Mouse (Mus musculus) brain, embryonic 18.5 days (tissue): ENCODE data around the gene Oprm1.

ENCODE experiments used
- DNase-seq: peaks from one replicate; pipeline ENCODE4 v3.0.0-alpha.2; 2012; ENCODE audit warnings: low read depth, low spot score

The Oprm1 gene

DNA sequence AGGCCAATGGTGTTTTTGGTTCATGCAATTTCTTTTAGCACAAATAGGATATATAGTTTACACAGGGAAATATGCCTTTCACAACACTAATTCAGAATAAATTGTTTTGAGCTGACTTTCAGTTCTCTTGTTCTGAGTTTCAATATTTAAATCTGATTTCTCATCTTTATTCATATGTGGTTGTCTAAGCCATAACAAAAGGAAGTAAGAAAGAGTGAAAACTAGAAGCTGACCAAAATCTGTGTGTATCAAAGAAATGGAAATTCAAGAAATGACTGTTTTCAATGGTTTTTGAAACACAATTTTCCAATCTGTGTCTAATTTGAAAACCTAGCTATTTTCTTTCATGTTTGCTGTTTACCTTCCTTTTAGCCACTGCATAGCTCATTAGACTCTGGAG, 282.7 kb downstream of the Oprm1 start:
- DNase-seq = no peak

DNA sequence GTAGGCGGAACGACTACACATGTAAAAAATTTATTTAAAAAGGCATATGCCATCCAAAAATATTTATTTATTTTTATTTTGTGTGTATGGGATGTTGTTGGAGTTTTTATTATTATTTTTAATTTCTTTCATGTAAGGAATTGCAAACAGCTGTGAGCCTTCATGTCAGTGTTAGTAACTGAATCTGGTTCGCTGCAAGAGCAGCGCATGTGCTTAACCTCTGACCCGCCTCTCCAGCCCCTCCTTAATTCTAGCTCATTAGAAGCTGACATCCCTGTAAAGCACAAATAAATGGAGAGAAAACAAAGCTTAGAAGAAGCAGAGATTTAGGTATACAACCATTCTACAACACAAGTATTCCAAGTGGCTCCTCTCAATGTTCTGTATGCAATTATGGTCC, 285.6 kb downstream of the Oprm1 start:
- DNase-seq = no peak

DNA sequence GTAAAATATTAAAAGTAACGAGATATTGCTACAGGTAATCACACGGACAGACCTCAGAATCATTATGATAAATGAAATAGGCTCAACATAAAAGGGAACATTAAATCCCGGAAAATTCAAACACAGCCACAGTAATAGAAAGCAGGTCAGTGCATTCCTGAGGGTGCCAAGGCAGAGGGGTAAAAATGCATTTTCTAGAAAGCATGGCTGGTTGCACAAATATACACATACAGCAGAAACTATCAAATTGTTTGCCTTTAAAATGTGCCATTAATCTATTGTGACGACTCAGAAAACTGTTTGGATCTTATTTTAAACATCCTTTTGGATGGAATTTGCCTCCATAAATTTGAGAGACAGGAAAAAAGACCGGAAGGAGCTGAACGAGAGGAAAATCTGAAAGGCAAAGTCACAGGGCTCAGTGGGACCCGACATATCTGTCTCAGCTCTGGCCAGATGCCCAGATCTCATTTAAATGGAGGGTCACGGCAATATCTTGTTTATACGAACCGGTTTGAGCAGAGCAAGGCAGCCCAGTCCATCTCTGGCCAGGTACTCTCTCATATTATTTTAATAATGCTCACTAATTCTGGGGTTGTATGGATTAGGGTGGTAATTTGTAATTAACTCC, 289.1 kb downstream of the Oprm1 start:
- no peak for DNase-seq

DNA sequence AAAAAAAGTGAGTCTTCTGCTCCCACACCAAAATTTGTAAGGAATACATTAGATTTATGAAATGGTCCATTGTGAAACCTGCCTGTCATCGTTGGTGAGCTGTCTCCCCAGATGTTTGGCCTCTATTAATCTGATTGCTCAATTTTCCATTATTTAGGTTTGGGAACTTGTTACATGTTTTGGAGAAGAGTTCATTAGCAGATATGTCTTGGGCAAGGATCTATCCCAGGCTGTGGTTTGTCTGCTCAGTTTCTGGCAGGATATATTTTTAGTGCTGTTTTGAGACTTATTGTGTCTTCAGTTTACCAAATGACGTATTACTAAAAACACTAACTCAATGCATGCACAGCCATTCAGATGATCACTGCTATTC, 289.6 kb downstream of the Oprm1 start:
- DNase-seq = no peak

DNA sequence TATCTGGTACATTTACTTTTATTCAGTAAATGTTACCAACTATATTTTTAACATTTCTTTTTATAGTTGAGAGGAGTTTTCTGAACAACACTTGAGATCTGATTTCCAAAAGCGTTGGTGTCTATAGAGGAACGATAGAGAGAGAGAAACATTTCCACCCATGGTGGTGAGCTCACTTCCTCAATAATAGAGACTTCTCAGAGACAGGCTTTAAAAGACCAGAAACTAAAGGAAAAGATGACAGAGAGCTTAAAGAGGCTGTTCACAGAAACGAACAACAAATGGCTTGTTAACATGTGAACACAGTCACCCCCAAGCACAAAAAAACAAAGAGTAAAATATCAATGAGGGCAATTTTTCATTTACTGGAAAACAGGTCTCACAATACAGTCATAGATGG, 291.6 kb downstream of the Oprm1 start:
- no peak for DNase-seq

DNA sequence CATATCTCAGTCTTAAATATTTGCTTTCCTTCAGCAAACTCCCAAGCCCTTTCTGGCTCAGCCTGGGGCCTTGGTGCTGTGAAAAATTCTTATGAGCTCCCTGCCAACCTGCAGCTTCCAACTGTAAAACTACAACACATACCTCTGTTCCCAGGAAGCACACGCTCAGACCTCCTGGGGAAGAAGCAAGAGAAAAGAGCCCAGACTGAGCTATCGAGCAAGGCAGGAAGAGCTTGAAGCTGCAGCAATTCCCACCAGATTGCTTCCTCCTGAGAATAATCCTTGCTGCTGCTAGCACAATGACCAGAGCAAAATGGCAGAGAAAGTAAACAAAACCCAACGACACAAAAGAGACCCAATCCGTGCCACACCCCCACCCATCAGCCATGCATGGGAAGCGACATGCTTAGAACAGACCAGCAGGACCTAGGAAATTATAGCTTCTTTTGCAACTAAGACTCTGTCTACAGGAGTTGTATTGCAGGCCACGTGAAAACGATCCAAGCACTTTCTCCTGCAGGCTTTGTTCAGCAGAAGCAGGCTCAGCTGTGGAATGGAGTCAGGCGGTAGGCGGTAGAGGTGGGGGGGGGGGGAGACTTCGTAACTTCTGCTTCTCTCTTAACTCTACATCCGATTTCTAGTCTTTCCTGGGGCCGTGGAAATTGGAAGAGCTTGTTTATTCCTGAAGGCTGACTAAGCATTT, 294.2 kb downstream of the Oprm1 start, which contains the start of gene Ipcef1:
TSS of gene Ipcef1 (minus strand) at position 164 of the 703 bp plus-strand sequence.
- DNase-seq = no peak

DNA sequence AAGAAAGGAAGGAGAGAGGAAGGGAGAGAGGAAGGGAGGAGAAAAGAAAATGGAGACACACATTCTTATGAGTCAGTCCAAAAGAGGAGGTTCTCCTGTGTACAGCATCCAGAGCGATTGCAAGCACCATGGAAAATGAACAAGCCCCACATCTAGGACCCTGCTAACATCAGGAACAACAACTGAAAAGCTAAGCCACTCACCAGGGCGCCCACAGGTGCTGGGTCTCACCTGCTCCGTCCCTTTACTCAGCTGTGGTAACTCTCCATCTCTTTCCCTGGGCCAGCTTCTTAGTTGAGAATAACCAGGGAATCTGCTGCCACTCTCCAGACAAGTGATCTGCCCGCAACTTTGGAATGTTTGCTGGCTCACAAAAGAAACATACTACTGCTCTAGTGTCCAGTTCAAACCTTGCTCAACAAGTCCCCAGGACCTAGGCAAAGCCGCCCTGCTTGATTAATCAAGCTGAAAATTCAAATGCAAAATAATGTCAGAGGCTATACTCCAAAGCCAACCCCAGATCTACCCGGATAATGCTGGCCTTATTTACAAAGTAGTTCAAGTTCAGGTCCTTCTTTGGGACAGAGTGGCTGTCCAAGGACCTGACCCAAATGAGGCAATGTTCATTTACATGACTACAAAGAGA, 296.4 kb downstream of the Oprm1 start:
- no peak for DNase-seq

DNA sequence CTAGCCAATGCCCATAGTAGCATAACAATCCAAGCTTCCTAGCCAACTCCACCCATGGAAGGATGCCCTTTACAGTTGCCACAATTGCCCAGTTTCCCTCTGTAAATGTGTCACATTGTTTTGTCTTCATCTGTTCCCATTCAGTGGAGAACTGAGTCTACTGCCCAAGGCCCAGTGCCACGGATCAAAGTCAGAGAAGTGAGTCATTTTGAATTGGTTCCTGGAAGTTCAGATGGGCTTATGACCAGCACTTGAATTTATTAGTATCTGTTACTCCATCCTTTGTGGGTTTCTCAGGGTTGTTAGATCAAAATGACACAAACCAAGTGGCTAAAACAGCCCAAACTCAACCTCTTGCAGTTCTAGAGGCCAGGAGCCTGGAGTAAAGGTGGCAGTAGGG, 299.2 kb downstream of the Oprm1 start:
- no peak for DNase-seq

DNA sequence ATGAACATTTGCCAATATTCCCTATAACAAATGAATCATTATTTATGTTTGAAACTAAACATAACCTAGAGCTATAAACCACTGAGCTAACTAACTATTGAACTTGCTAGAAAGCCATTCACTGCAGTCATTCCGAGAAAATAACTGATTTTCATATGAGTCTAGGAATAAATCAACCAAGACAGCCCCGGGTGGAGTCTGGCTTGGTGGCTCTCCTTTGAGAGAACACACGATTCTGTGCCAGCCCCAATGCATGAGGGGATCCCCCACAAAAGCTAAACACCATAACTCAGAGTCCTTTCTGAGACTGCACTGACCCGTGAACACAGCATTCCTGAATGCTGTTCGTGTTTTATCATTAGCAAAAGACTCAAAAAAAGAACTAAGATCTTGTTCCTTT, 302.0 kb downstream of the Oprm1 start:
- DNase-seq = no peak

DNA sequence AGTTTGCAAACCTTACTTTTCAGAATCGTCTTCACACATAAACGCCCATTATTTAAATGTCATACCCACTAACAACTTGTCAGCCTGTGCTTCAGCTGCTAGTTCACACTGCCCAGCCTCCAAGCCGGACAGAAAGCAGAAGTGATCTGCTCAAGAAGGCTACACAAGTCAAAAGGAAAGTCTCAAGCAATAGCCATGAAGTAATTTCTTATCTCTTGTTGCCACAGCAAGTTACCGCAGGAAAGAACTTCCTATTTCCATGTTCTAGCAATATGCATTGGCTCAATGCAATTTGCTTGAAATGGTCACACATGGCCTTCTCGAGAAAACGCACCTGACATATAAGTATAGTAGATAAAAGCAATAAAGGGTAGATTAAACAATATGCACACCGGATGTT, 304.7 kb downstream of the Oprm1 start:
- no peak for DNase-seq

DNA sequence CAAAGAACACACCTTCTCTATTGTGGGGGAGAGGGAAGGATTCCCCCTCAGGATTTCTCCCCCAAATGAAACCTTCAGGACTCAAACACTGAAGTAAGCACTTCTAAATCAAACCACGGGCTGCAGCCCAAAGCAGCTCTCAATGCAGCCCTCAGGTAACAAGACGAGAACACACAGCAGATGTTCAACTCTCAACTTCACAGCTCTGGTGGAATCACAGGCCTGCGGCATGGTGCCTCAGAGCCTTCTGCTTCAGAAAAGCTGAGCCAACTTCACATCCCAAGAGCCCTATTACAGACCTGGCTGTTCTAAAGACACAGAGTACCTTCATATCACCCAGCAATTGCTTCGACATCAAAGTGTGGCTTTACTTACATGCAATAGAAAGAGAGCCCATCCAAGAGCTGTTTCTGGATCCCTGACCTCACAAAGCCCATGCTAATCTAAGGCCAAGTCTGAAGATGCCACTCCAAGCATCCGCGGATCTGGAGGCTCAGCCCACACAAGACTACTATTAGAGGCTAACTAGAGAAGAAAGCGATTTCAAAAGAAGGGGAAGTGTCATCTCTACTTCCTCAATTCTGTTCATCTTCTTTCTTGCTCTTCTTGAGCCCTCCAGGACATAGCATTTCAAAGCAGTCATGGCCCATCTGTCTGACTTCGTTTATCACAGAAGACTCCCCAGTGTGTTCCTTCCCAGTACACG, 305.6 kb downstream of the Oprm1 start:
- DNase-seq = no peak

DNA sequence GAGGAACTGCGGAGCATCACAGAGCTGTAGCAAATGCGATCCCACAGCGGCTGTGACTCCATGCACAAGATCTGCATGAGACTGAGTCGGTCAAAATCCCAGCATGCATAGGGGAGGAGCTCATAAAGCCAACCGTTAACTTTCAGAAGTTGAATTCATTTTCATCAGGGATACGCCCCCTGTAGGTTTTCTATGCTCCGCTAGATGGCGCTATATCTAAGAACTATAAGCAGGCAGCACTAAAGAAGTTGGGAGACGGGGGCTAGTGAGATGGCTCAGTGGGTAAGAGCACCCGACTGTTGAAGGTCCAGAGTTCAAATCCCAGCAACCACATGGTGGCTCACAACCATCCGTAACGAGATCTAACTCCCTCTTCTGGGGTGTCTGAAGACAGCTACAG, 310.3 kb downstream of the Oprm1 start:
- DNase-seq = no peak

DNA sequence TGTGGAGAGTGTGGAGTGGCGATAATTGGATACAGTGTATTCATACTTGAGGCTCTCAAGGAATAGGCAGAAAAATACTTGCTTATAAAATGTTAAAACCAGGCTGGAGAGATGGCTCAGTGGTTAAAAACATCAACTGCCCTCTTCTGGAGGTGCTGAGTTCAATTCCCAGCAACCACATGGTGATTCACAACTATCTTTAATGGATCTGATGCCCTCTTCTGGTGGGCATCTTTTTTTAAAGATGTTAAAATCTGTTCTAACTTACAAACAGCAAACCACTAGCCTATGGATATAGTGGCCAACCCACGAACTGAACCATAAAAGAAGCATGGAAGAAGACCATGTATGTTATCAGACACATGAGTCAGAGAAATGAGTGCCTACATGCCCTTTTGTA, 310.8 kb downstream of the Oprm1 start:
- no peak for DNase-seq

DNA sequence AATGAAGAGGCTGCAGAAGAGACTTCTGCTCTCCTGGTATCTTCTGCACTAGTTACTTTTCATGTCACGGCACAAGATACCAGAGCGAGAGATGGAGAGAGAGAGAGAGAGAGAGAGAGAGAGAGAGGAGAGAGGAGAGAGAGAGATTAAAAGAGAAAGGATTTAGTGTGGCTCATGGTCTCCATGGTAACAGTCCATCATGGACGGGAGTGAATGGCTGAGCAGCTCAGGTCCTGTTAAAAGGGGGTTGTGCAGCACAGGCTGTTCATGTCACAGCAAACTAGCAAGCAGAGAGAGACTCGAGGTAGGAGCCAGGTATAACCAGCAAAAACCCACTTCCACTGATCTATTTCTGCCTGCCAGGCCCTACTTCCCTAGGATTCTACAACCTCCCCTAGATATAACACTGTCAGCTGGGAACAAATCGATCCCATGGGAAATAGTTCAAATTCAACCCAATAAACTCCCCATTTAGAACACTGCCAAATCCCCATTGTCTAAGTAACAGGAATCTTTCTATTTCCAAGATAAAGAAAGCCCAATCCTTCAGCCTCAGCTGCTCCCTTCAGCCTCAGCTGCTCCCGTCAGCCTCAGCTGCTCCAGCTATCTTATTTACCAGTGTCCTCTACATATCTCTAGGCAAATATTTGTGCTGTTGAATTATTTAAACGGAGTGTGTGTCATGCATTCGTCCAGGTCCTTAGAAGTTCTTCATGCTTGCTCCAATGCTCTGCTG, 312.0 kb downstream of the Oprm1 start:
- no peak for DNase-seq

DNA sequence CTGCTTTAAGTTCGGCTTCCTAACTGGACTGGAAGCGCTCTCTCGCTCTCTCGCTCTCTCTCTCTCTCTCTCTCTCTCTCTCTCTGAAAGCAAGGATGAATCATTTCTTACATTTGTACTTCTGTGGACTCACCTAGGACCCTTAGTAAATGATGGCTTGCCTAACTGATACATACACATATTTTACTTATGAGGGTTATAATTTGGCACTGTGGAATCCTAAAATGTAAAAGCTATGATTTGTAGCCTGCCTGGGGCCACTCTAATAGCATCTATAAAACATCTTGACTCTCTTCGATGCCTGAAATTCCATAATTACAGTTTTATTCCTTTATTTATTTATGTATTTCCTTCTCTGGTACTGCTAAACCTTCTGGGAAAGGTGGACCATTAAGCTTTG, 312.6 kb downstream of the Oprm1 start:
- DNase-seq = no peak

DNA sequence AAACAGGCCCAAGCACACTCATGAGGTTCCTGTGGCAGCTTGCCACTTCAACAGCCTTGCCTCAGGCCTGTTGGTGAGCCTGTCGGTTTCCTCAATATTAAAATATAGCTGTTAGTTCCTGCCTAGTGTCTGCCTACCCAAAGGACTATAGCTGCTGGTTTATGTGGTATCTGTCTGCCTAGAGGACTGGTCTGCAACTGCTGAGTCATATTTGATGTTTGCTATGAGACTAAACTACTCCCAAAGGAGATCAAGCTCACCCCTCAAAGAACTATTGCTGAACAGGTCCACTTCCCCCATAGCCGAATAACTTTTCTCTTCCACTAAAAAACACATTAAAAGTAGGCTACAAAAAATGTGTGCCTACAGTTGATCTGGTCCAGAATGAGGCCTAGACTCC, 315.9 kb downstream of the Oprm1 start:
- no peak for DNase-seq

DNA sequence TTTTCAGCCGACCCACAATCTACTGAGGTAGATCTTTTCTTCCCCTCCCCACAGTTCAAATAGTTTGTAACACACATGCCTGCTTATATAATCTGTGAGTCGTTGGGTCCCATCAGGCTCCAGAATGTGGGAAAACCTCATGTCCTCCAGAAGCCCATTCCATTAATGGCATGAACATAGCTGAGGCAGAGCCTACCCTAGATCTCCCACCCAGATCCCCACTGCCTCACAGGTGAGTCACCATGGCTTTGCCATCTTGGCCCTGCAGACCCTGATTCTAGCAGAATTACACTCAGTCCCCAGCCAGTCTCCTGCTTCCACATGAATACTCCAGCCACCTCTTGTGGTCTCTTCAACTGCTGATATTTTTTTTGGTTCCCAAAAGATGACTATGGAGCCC, 317.4 kb downstream of the Oprm1 start:
- no peak for DNase-seq

DNA sequence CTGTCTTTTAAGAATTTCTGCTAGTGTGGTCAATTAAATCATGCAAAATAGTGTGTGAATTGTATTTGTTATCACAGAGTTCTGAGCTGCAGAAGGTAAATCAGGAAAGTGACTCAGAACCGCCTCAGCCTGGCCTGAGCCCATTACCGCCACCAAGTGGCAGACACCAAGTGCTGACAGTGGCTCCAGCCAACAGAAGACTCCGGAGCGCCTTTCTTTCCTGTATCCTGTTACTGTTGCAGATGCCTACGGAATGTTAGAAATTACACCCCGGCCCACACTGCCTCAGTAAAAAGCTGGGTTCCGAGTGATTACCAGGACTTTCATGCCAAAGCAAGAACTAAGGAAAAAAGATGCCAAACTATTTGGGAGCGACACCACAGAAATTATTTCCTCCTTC, 317.9 kb downstream of the Oprm1 start:
- peak; percentile 26 for DNase-seq

DNA sequence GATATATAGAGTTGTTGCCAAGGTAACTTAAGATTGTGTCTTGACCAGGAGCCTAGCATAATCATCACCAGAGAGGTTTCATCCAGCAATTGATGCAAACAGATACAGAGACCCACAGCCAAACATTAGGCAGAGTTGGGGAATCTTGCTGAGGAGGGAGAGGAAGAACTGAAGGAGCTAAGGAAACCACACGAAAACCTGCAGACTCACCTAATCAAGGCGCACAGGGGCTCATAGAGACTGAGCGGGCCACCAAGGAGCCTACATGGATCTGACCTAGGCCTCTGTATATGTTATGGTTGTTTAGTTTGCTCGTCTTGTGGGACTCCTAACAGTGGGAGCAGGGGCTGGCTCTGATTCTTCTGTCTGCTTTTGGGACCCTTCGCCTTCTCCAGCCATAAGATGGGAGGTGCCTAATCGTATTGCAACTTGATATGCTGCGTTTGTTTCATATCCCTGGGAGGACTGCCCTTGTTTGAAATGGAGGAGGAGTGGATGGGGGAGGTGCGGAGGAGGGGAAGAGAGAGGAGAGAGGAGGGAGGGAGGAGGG, 318.4 kb downstream of the Oprm1 start:
- DNase-seq = no peak

DNA sequence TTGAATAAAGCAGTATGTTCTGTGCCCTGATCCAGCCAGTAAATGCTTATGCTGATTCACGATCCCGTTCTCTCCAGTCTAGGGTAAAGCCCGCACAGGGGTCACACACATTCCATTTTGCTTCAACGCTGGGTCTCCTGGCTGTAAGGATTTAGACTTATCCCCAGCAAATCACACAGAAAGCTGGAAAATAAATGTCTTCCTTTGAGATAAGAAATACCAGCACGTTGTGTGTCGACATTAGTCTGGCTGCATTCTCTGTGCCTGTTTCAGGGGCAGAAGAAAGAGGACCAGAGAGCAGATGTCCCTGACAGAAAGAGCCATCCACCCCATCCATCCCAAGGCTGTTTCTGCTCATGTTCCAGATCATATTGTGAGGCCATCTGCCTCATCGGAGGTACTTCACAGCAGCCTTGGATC, 319.1 kb downstream of the Oprm1 start:
- no peak for DNase-seq

DNA sequence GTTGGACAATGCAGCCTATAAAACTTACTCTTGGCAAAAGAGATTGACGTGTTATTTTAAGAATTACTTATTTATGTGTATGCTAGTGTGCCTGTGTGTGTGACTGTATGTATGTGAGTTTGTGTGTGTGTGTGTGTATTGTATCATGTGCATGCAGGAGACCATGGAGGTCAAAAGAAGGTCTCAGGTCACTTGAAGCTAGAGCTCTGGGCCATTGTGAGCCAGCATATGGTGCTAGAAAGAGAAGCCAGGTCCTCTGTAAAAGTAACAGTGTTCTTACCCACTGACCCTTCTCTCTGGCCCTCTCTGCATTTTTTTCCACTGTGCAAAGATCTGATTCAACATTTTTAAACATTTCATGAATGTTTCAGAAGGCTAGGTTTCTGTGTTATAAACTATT, 319.7 kb downstream of the Oprm1 start:
- no peak for DNase-seq
